Mouse (Mus musculus) heart, adult 2 months (tissue): ENCODE results near the gene Tcl1. TPM values are rescaled to one million over a fixed set of nuclear protein-coding genes. Genes with fewer than 3 reads are reported as not detected.
A peak's percentile ranks its signal among the peaks of the same experiment; 100 is the strongest.
"Not testable (repeated sequence)": the region's sequence is repeated elsewhere in the genome, so short reads cannot be mapped to it uniquely, and the experiment has no call there.

ENCODE experiments used
- DNase-seq, 2 experiments: peaks; one replicate each; pipeline ENCODE4 v3.0.0; 2021
- H3K27ac ChIP-seq: fragments of 200-600 bp; 2 replicates; pipeline ENCODE4 v1.8.1; 2022
- H3K27me3 ChIP-seq: fragments of 200-500 bp; 2 replicates; pipeline ENCODE4 v1.6.1; 2012; ENCODE audit warnings: mild to moderate bottlenecking, low read length, inconsistent platforms, mixed read lengths; ENCODE audit not compliant: control insufficient read depth, insufficient read depth
- H3K36me3 ChIP-seq: fragments of 200-500 bp; 2 replicates; pipeline ENCODE4 v1.6.1; 2012; ENCODE audit warnings: low read length, inconsistent platforms; ENCODE audit not compliant: control insufficient read depth, insufficient read depth
- H3K4me1 ChIP-seq: fragments of 200-500 bp; 2 replicates; pipeline ENCODE4 v1.6.1; 2011; ENCODE audit warnings: low read length; ENCODE audit not compliant: control insufficient read depth, insufficient read depth
- H3K4me3 ChIP-seq: fragments of 200-600 bp; 2 replicates; pipeline ENCODE4 v1.8.1; 2022
- H3K79me2 ChIP-seq: fragments of 200-500 bp; replicated peaks from 2 replicates; pipeline ENCODE4 v1.6.1; 2012; ENCODE audit warnings: mild to moderate bottlenecking, inconsistent platforms, low read length, moderate library complexity, mixed read lengths; ENCODE audit not compliant: control insufficient read depth, insufficient read depth
- H3K9ac ChIP-seq: fragments of 200-500 bp; 2 replicates; pipeline ENCODE4 v1.6.1; 2012; ENCODE audit warnings: low read depth, mild to moderate bottlenecking, control low read depth, inconsistent platforms, low read length, mixed read lengths
- CTCF ChIP-seq: fragments of 200-600 bp; IDR thresholded peaks from 2 replicates; pipeline ENCODE4 v1.8.1; 2022; ENCODE audit warnings: antibody characterized with exemption, mild to moderate bottlenecking, moderate library complexity
- EP300 ChIP-seq: fragments of 200-500 bp; IDR thresholded peaks from 2 replicates; pipeline ENCODE4 v1.6.1; 2011; ENCODE audit warnings: low read depth, low read length, control low read depth; ENCODE audit not compliant: insufficient read depth
- POLR2A ChIP-seq: fragments of 200-500 bp; IDR thresholded peaks from 2 replicates; pipeline ENCODE4 v1.6.1; 2011; ENCODE audit warnings: mild to moderate bottlenecking, low read depth, low read length, control low read depth; ENCODE audit not compliant: insufficient read depth
- WGBS: fragments of 180-500 bp; shearing (Covaris S2); methylation state at CpG from one replicate; pipeline ENCODE4 v1.1.7; 2018; 5-methylcytosine and 5-hydroxymethylcytosine counted together
- intact Hi-C: fragments of 180-260 bp; cut with DNase I; formaldehyde crosslinking; loops from one replicate; pipeline ENCODE4 v1.15.1; 2025
- polyA plus RNA-seq: library from polyadenylated mRNA; depleted of rRNA; stranded (reverse); fragments of >200 nt; gene quantifications from 2 replicates; pipeline ENCODE4 v1.2.3, GENCODE M21; 2012; rRNA removed
- total RNA-seq, 2 experiments: library from RNA; stranded (reverse); gene quantifications; 2 replicates each; pipeline ENCODE4 v1.2.3; 2021

Gene Tcl1
- total and polyA plus RNA-seq, 3 experiments, result not detected

- H3K4me1 ChIP-seq, H3K27me3 ChIP-seq, H3K36me3 ChIP-seq, H3K4me3 ChIP-seq, intact Hi-C loops, H3K27ac ChIP-seq, H3K79me2 ChIP-seq, H3K9ac ChIP-seq: not testable (repeated sequence)
- peak in 1 of 2 experiments; percentile 20 for DNase-seq
- TF ChIP-seq CTCF, result peak; percentile 53
- WGBS, result 28% methylated on average over 2 of the region's 2 CpGs
These were observed 33.6 kb downstream of the Tcl1 start for GRCm38 (mm10) chr12:105188980-105189379.

DNA sequence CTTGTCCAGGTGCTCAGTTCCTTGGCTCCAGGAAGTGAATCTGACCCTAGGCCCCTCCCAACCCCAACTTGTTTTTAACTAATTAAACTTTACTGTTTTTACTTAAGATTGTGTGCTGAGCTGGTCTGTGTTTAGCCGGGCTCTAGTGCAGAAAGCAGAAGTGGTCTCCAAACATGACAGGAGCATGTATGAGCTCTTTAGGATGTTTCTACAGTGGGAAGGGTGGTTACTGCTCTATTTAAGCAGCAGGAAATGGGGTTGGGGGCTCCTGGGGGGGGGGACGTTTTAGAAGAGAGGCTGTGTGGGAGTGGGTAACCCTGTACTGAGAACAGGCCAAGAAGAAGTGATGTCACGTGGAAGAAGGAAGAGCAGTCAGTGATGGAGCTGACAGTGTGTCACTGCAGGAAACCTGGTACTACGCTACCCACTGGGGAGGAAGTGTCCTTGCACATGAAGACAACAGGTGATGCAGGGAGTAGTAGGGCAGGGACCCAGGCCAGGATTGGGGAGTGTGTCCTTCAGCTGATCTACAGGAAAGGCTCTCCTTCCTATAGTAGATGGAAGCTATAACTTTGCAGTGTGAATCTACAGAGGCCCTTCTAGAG lies 41.5 kb downstream of the Tcl1 start:
- DNase-seq, H3K27ac ChIP-seq, H3K27me3 ChIP-seq, H3K36me3 ChIP-seq, H3K79me2 ChIP-seq, H3K4me3 ChIP-seq, H3K9ac ChIP-seq, H3K4me1 ChIP-seq, intact Hi-C loops: not testable (repeated sequence)
- 48% methylated on average over 4 of the region's 4 CpGs for WGBS

- not testable (repeated sequence) for H3K27ac ChIP-seq, H3K4me3 ChIP-seq, H3K79me2 ChIP-seq, H3K9ac ChIP-seq, H3K27me3 ChIP-seq, H3K36me3 ChIP-seq, DNase-seq, H3K4me1 ChIP-seq
- WGBS, result 52% methylated on average over 3 of the region's 3 CpGs
- intact Hi-C loops, result loop anchor here (10.0 kb wide), 1 partner anchor 121 kb away; no protein-coding TSS in a partner anchor
These were observed 46.5 kb downstream of the Tcl1 start, which contains the start of gene Tcl1b5 for GRCm38 (mm10) chr12:105176044-105176443. Gene Tcl1b5, plus strand, starts transcription at chr12:105176344.

DNA sequence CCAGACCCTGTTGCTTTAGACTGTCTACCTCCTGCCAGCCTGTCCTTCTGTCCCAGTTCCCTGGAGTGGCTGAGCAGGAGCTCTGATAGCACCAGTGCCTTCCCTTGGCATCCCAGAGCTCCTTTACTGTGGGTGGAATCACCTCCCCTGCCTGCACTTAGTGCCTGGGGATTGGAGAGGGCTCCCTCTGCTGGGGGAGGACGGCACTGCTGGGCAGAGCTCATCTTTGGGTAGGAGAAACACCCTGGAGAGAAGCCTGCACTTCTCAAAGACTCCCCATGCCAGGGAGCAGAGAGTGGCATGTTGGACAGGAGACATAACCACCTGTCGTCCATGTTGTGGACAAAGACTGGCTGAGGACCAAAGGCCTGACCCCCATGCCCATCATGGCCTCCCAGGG lies 48.3 kb downstream of the Tcl1 start:
- WGBS, result 20% methylated on average over 2 of the region's 2 CpGs
- H3K36me3 ChIP-seq, H3K27me3 ChIP-seq, H3K9ac ChIP-seq, H3K79me2 ChIP-seq, H3K4me1 ChIP-seq, H3K4me3 ChIP-seq, H3K27ac ChIP-seq: not testable (repeated sequence)
- intact Hi-C loops, result loop anchor here (10.0 kb wide), 1 partner anchor 120 kb away; no protein-coding TSS in a partner anchor
- peak; percentile 22 to 54 for DNase-seq
- peak; percentile 54 for TF ChIP-seq CTCF

DNA sequence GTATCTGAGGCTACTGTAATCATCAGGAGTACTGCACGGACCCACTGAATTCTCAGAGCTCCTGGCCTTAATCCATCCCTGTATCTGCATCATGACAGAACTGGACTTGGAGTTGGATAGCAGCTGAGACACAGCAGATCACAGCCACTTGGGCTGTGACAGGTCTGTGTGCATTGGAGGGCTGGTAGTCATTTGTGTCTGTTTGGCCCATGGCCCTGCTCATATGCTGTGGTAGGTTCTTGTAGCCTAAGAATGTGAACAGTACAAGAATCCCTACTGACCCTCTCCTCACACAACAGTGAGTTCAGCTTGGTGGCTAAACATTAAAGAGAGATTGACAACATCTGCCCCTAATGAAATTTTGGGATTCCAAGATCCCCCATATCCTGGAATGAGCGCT lies 49.2 kb downstream of the Tcl1 start:
- intact Hi-C loops, result loop anchor here (10.0 kb wide), 1 partner anchor 119 kb away; no protein-coding TSS in a partner anchor
- TF ChIP-seq EP300 (no peak), POLR2A (no peak), CTCF (no peak)
- H3K9ac ChIP-seq, result no peak overlapping the region
- no peaks in the 10 kb centered on the region for H3K4me1 ChIP-seq
- DNase-seq, result no peak
- H3K79me2 ChIP-seq, result no peaks in the 10 kb centered on the region
- 55% methylated on average over 2 of the region's 2 CpGs for WGBS
- H3K4me3 ChIP-seq, result no peak overlapping the region
- no peaks in the 10 kb centered on the region for H3K36me3 ChIP-seq
- no peaks in the 10 kb centered on the region for H3K27me3 ChIP-seq
- no peak overlapping the region for H3K27ac ChIP-seq

Other genes starting within 250 kb of the Tcl1 start
- 1 to 10 TPM; 7.0 to 8.5 TPM for gene Syne3, start 213.0 kb downstream of the Tcl1 start, total RNA-seq
- gene Syne3, start 213.0 kb downstream of the Tcl1 start, polyA plus RNA-seq, result 2.3 and 3.0 TPM in 2 replicates
- gene Glrx5, start 190.1 kb downstream of the Tcl1 start, total RNA-seq, result 10 to 100 TPM; 86.5 to 94.7 TPM
- 103 and 104 TPM in 2 replicates for gene Glrx5, start 190.1 kb downstream of the Tcl1 start, polyA plus RNA-seq
- not detected for gene Tcl1b2, start 76.8 kb downstream of the Tcl1 start, total RNA-seq
- not detected in 2 replicates for gene Tcl1b2, start 76.8 kb downstream of the Tcl1 start, polyA plus RNA-seq
- not detected for gene Tcl1b1, start 63.1 kb downstream of the Tcl1 start, total RNA-seq
- gene Tcl1b1, start 63.1 kb downstream of the Tcl1 start, polyA plus RNA-seq, result not detected in 2 replicates
- gene Tcl1b5, start 46.4 kb downstream of the Tcl1 start, total RNA-seq, result not detected
- gene Tcl1b5, start 46.4 kb downstream of the Tcl1 start, polyA plus RNA-seq, result not detected in 2 replicates
- not detected for gene Tcl1b3, start 31.8 kb downstream of the Tcl1 start, total RNA-seq
- gene Tcl1b3, start 31.8 kb downstream of the Tcl1 start, polyA plus RNA-seq, result not detected in 2 replicates
- not detected for gene Tcl1b4, start 20.8 kb downstream of the Tcl1 start, total RNA-seq
- gene Tcl1b4, start 20.8 kb downstream of the Tcl1 start, polyA plus RNA-seq, result not detected in 2 replicates
- under 1 TPM; 0.09 to 0.10 TPM for gene Tunar, start 111.1 kb upstream of the Tcl1 start, total RNA-seq
- gene Tunar, start 111.1 kb upstream of the Tcl1 start, polyA plus RNA-seq, result not detected in 2 replicates
- under 1 TPM; 0.14 to 0.16 TPM for gene D430019H16Rik, start 231.1 kb upstream of the Tcl1 start, total RNA-seq
- gene D430019H16Rik, start 231.1 kb upstream of the Tcl1 start, polyA plus RNA-seq, result 1.0 and 1.1 TPM in 2 replicates